Mouse (Mus musculus): ENCODE data around the gene Zdhhc17. TPM values are rescaled to one million over a fixed set of nuclear protein-coding genes. Genes with fewer than 3 reads are reported as not detected.
A peak's percentile ranks its signal among the peaks of the same experiment; 100 is the strongest.

The Zdhhc17 gene
- polyA plus RNA-seq, 1 experiment from 2014 or later, result 45.2 TPM

- 65% methylated on average over 4 of the region's 4 CpGs for WGBS
- H3K4me3 ChIP-seq (replicated peaks), result no peak overlapping the region
- no peak overlapping the region for H3K4me2 ChIP-seq
- H3K9ac ChIP-seq, result no peak overlapping the region
- H3K27ac ChIP-seq, result no peak overlapping the region
- H3K4me1 ChIP-seq, result 0 out of 2 replicates have a peak, but pooled peaks cover 5% of the 10 kb centered on the region
- H3K36me3 ChIP-seq (replicated peaks), result no peaks in the 10 kb centered on the region
- no peaks in the 10 kb centered on the region for H3K27me3 ChIP-seq
- ATAC-seq (ENCODE audit: low FRiP score), result no peak
- no peaks in the 10 kb centered on the region for H3K9me3 ChIP-seq
Measured at GRCm38 (mm10) chr10:111024746-111025145, 14.8 kb upstream of the Zdhhc17 start.

GRCm38 (mm10) chr10:111014476-111014875, 4.5 kb upstream of the Zdhhc17 start:
- no peaks in the 10 kb centered on the region for H3K36me3 ChIP-seq (replicated peaks)
- no peaks in the 10 kb centered on the region; the same call in 1 of the 2 replicates for H3K9me3 ChIP-seq
- no peak for ATAC-seq (ENCODE audit: low FRiP score)
- H3K9ac ChIP-seq, result no peak overlapping the region
- no peak overlapping the region for H3K4me2 ChIP-seq
- H3K27ac ChIP-seq, result no peak overlapping the region
- H3K27me3 ChIP-seq, result peaks cover 4% of the 10 kb centered on the region; the same call in 1 of the 2 replicates
- peaks cover 6% of the 10 kb centered on the region; the same call in 1 of the 2 replicates for H3K4me1 ChIP-seq
- WGBS, result 88% methylated on average over 17 of the region's 17 CpGs
- no peak overlapping the region for H3K4me3 ChIP-seq (replicated peaks)

GRCm38 (mm10) chr10:111013265-111013664, 3.3 kb upstream of the Zdhhc17 start:
- Histone ChIP-seq H3K9ac (no peak overlapping the region), H3K4me1 (peaks cover 10% of the 10 kb centered on the region), H3K4me3 (replicated peaks) (no peak overlapping the region), H3K9me3 (no peaks in the 10 kb centered on the region; the same call in 1 of the 2 replicates), H3K4me2 (no peak overlapping the region), H3K27ac (no peak overlapping the region), H3K36me3 (replicated peaks) (no peaks in the 10 kb centered on the region), H3K27me3 (peaks cover 4% of the 10 kb centered on the region; the same call in 1 of the 2 replicates)
- WGBS, result 94% methylated on average over 3 of the region's 3 CpGs
- ATAC-seq (ENCODE audit: low FRiP score), result no peak

GRCm38 (mm10) chr10:111012496-111013038, 2.6 kb upstream of the Zdhhc17 start:
- no peak overlapping the region for H3K4me3 ChIP-seq (replicated peaks)
- H3K9ac ChIP-seq, result no peak overlapping the region
- ATAC-seq (ENCODE audit: low FRiP score), result no peak
- H3K27me3 ChIP-seq, result peaks cover 4% of the 10 kb centered on the region; the same call in 1 of the 2 replicates
- WGBS, result 48% methylated on average over 5 of the region's 5 CpGs
- no peaks in the 10 kb centered on the region; the same call in 1 of the 2 replicates for H3K9me3 ChIP-seq
- H3K36me3 ChIP-seq (replicated peaks), result no peaks in the 10 kb centered on the region
- H3K27ac ChIP-seq, result no peak overlapping the region
- peaks cover 17% of the 10 kb centered on the region for H3K4me1 ChIP-seq
- H3K4me2 ChIP-seq, result no peak overlapping the region

GRCm38 (mm10) chr10:111011226-111011765, 1.4 kb upstream of the Zdhhc17 start:
- WGBS, result 3% methylated on average over 14 of the region's 14 CpGs
- Histone ChIP-seq H3K4me1 (peaks cover 20% of the 10 kb centered on the region), H3K4me3 (replicated peaks) (peak overlapping the region; percentile 91), H3K9ac (peak overlapping the region; percentile 99), H3K27me3 (peaks cover 4% of the 10 kb centered on the region; the same call in 1 of the 2 replicates), H3K4me2 (peak overlapping the region; percentile 75), H3K27ac (peak overlapping the region; percentile 99), H3K9me3 (no peaks in the 10 kb centered on the region), H3K36me3 (replicated peaks) (no peaks in the 10 kb centered on the region)
- 0 out of 2 replicates have a peak, but pooled peaks have one; percentile 0 for ATAC-seq (ENCODE audit: low FRiP score)

GRCm38 (mm10) chr10:111010480-111011225, 713 bp upstream of the Zdhhc17 start:
- under 1% methylated on average over 19 of the region's 19 CpGs for WGBS

GRCm38 (mm10) chr10:111009113-111009640, 763 bp downstream of the Zdhhc17 start:
- peak overlapping the region; percentile 91 for H3K4me3 ChIP-seq (replicated peaks)
- peak overlapping the region; percentile 99 for H3K9ac ChIP-seq
- H3K9me3 ChIP-seq, result no peaks in the 10 kb centered on the region
- ATAC-seq (ENCODE audit: low FRiP score), result no peak
- H3K27me3 ChIP-seq, result peaks cover 4% of the 10 kb centered on the region; the same call in 1 of the 2 replicates
- WGBS, result 1% methylated on average over 28 of the region's 28 CpGs
- H3K4me1 ChIP-seq, result peaks cover 28% of the 10 kb centered on the region
- peak overlapping the region; percentile 75 for H3K4me2 ChIP-seq
- H3K27ac ChIP-seq, result peak overlapping the region; percentile 99
- H3K36me3 ChIP-seq (replicated peaks), result no peaks in the 10 kb centered on the region

More at GRCm38 (mm10) chr10:111010480-111011225, 713 bp upstream of the Zdhhc17 start:
- Histone ChIP-seq H3K4me2 (peak overlapping the region; percentile 75), H3K27me3 (peaks cover 4% of the 10 kb centered on the region; the same call in 1 of the 2 replicates), H3K4me1 (peaks cover 24% of the 10 kb centered on the region), H3K4me3 (replicated peaks) (peak overlapping the region; percentile 91), H3K36me3 (replicated peaks) (no peaks in the 10 kb centered on the region), H3K9me3 (no peaks in the 10 kb centered on the region), H3K27ac (peak overlapping the region; percentile 99), H3K9ac (peak overlapping the region; percentile 99)
- peak; percentile 15; the same call in 1 of the 2 replicates for ATAC-seq (ENCODE audit: low FRiP score)

GRCm38 (mm10) chr10:111007687-111008086, 2.3 kb downstream of the Zdhhc17 start:
- Histone ChIP-seq H3K36me3 (replicated peaks) (no peaks in the 10 kb centered on the region), H3K27me3 (no peaks in the 10 kb centered on the region), H3K9ac (no peak overlapping the region), H3K4me1 (peaks cover 27% of the 10 kb centered on the region), H3K4me3 (replicated peaks) (no peak overlapping the region), H3K4me2 (peak overlapping the region; percentile 75), H3K9me3 (no peaks in the 10 kb centered on the region), H3K27ac (no peak overlapping the region)
- 78% methylated on average over 4 of the region's 4 CpGs for WGBS
- ATAC-seq (ENCODE audit: low FRiP score), result no peak

- WGBS, result 84% methylated on average over 14 of the region's 14 CpGs
- no peaks in the 10 kb centered on the region for H3K36me3 ChIP-seq (replicated peaks)
- no peak overlapping the region for H3K9ac ChIP-seq
- peaks cover 22% of the 10 kb centered on the region for H3K4me1 ChIP-seq
- no peaks in the 10 kb centered on the region for H3K27me3 ChIP-seq
- no peak overlapping the region for H3K27ac ChIP-seq
- no peak overlapping the region for H3K4me2 ChIP-seq
- no peaks in the 10 kb centered on the region for H3K9me3 ChIP-seq
- ATAC-seq (ENCODE audit: low FRiP score), result no peak
- H3K4me3 ChIP-seq (replicated peaks), result no peak overlapping the region
Measured at GRCm38 (mm10) chr10:111005611-111006488, 4.1 kb downstream of the Zdhhc17 start.

- WGBS, result 97% methylated on average over 6 of the region's 6 CpGs
Measured at GRCm38 (mm10) chr10:111004220-111004619, 5.7 kb downstream of the Zdhhc17 start.

GRCm38 (mm10) chr10:110999201-110999600, 10.7 kb downstream of the Zdhhc17 start:
- H3K9ac ChIP-seq, result no peak overlapping the region
- WGBS, result 87% methylated on average over 5 of the region's 5 CpGs
- ATAC-seq (ENCODE audit: low FRiP score), result no peak

More at GRCm38 (mm10) chr10:111004220-111004619, 5.7 kb downstream of the Zdhhc17 start:
- no peaks in the 10 kb centered on the region for H3K9me3 ChIP-seq
- H3K4me2 ChIP-seq, result no peak overlapping the region
- H3K9ac ChIP-seq, result no peak overlapping the region
- peaks cover 23% of the 10 kb centered on the region for H3K4me1 ChIP-seq
- no peak overlapping the region for H3K27ac ChIP-seq
- H3K27me3 ChIP-seq, result no peaks in the 10 kb centered on the region
- H3K36me3 ChIP-seq (replicated peaks), result no peaks in the 10 kb centered on the region
- no peak for ATAC-seq (ENCODE audit: low FRiP score)
- H3K4me3 ChIP-seq (replicated peaks), result no peak overlapping the region

More at GRCm38 (mm10) chr10:110999201-110999600, 10.7 kb downstream of the Zdhhc17 start:
- Histone ChIP-seq H3K27ac (no peak overlapping the region), H3K27me3 (no peaks in the 10 kb centered on the region), H3K4me1 (peaks cover 11% of the 10 kb centered on the region; the same call in 1 of the 2 replicates), H3K36me3 (replicated peaks) (no peaks in the 10 kb centered on the region), H3K4me2 (no peak overlapping the region), H3K9me3 (no peaks in the 10 kb centered on the region), H3K4me3 (replicated peaks) (no peak overlapping the region)
